Mouse (Mus musculus): Measurements from ENCODE around the gene Treml1. TPM values are rescaled to one million over a fixed set of nuclear protein-coding genes. Genes with fewer than 3 reads are reported as not detected.

Treml1 gene
- total and polyA plus RNA-seq, 3 experiments, result not detected

DNA sequence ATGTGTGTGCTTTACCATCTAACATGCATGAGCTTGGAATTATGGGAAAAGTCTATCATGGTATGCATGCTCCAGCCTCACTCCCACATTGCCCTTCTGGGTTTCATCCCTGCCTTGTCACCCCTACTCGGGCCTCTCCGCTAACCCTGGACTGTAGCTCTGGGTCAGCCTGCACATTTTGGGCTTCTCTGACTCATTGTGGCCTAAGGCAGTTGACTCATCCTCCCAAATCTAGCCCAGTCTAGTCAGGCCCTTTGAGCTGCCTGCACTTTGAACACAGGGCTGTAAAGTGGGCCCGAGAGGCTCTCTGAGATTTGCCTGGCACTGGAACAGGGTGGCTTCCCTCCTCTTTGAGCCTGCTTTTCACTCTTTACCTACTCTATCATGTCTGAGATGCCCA lies 3.9 kb upstream of the Treml1 start:
- H3K4me2 ChIP-seq (ENCODE audit: insufficient read depth, low read depth, poor library complexity, severe bottlenecking), result no peak overlapping the region
- no peaks in the 10 kb centered on the region for H3K36me3 ChIP-seq (replicated peaks in 1 of 2; ENCODE audit: control insufficient read depth in 1 of 2, insufficient read depth in 1 of 2, low read length in 1 of 2)
- H3K79me2 ChIP-seq (replicated peaks; ENCODE audit: control insufficient read depth, extremely low read depth, insufficient read depth, poor library complexity, severe bottlenecking), result no peaks in the 10 kb centered on the region
- H3K27ac ChIP-seq (ENCODE audit: insufficient read depth, low read depth), result no peak overlapping the region
- dilution Hi-C loops (cut with MboI; ENCODE audit: extremely low pct_ligation_motif_present, extremely low pct_unique_long_range_greater_than_20kb, low sequenced_read_pairs) (no loop called here), in situ Hi-C loops (cut with MboI; ENCODE audit: low pct_ligation_motif_present, low pct_unique_long_range_greater_than_20kb, low sequenced_read_pairs) (no loop called here)
- H3K27me3 ChIP-seq (replicated peaks), result peaks cover 2% of the 10 kb centered on the region
- H3K9me3 ChIP-seq (replicated peaks; ENCODE audit: low read length), result no peaks in the 10 kb centered on the region
- H3K4me3 ChIP-seq (replicated peaks in 1 of 3; ENCODE audit: low read depth in 2 of 3, low read length in 2 of 3, poor library complexity in 1 of 3), result no peak overlapping the region
- TF ChIP-seq EP300 (IDR thresholded peaks at IDR 0.05; ENCODE audit: low read length), result 0 out of 2 replicates have a peak, but pooled peaks have one; percentile 19
- no peak for TF ChIP-seq USF2 (conservative IDR thresholded peaks at IDR 0.05; ENCODE audit: low read depth, low read length)
- TF ChIP-seq MEF2A (IDR thresholded peaks at IDR 0.05; ENCODE audit: borderline replicate concordance, low read depth, low read length), result peak; percentile 87
- H3K4me1 ChIP-seq (ENCODE audit: control insufficient read depth in 1 of 2, insufficient read depth in 2 of 2), result peaks cover 5 to 7% of the 10 kb centered on the region in 2 experiments; a peak in 2 of 4 replicates
- no peak overlapping the region for H3K9ac ChIP-seq (ENCODE audit: insufficient read depth, low read depth)
- DNase-seq (ENCODE audit: extremely low read depth), result peak; percentile 19

DNA sequence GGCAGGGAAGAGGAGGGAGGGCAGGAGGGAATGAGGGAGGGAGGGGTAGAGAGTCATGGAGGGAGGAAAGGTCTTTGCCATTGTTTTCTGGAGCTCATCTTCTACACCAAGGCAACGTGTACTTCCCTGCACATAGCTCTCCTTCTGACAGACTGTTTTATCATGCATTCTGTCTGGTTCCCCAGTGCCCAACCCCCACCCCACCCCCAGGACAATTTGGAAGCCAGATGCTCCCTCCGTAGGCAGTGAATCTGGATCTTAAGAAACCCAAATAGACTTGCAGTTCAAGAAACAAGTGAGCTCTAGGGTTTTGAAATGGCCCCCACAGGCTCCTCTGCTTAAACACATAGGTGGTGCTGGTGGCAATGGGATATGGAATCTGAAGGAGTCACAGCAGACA lies 1.8 kb upstream of the Treml1 start:
- Histone ChIP-seq H3K4me3 (replicated peaks in 1 of 3; ENCODE audit: low read depth in 2 of 3, low read length in 2 of 3, poor library complexity in 1 of 3) (no peak overlapping the region), H3K9ac (ENCODE audit: insufficient read depth, low read depth) (no peak overlapping the region), H3K79me2 (replicated peaks; ENCODE audit: control insufficient read depth, extremely low read depth, insufficient read depth, poor library complexity, severe bottlenecking) (no peaks in the 10 kb centered on the region), H3K9me3 (replicated peaks; ENCODE audit: low read length) (no peaks in the 10 kb centered on the region), H3K36me3 (replicated peaks in 1 of 2; ENCODE audit: control insufficient read depth in 1 of 2, insufficient read depth in 1 of 2, low read length in 1 of 2) (no peaks in the 10 kb centered on the region), H3K27ac (ENCODE audit: insufficient read depth, low read depth) (no peak overlapping the region), H3K27me3 (replicated peaks) (peaks cover under 1% of the 10 kb centered on the region), H3K4me1 (ENCODE audit: control insufficient read depth in 1 of 2, insufficient read depth in 2 of 2) (peaks cover 5 to 7% of the 10 kb centered on the region in 2 experiments; a peak in 2 of 4 replicates), H3K4me2 (ENCODE audit: insufficient read depth, low read depth, poor library complexity, severe bottlenecking) (no peak overlapping the region)
- TF ChIP-seq RCOR1 (conservative IDR thresholded peaks at IDR 0.05; ENCODE audit: low read depth, low read length) (no peak), ZKSCAN1 (IDR thresholded peaks at IDR 0.05; ENCODE audit: borderline replicate concordance, low read depth, low read length) (no peak), TBP (conservative IDR thresholded peaks at IDR 0.05; ENCODE audit: low read depth, low read length) (no peak), BHLHE40 (IDR thresholded peaks at IDR 0.05; ENCODE audit: low read depth, low read length) (no peak), ETS1 (conservative IDR thresholded peaks at IDR 0.05; ENCODE audit: low read depth, low read length) (no peak), RAD21 (IDR thresholded peaks at IDR 0.05; ENCODE audit: low read depth, low read length) (no peak), MAX (IDR thresholded peaks at IDR 0.05; ENCODE audit: low read length) (no peak), SMC3 (IDR thresholded peaks at IDR 0.05; ENCODE audit: low read depth, low read length) (no peak), TCF12 (IDR thresholded peaks at IDR 0.05; ENCODE audit: low read depth, low read length) (no peak), ELF1 (IDR thresholded peaks at IDR 0.05; ENCODE audit: low read depth, low read length) (no peak)
- in situ Hi-C loops (cut with MboI; ENCODE audit: low pct_ligation_motif_present, low pct_unique_long_range_greater_than_20kb, low sequenced_read_pairs) (no loop called here), dilution Hi-C loops (cut with MboI; ENCODE audit: extremely low pct_ligation_motif_present, extremely low pct_unique_long_range_greater_than_20kb, low sequenced_read_pairs) (no loop called here)
- no peak for DNase-seq (ENCODE audit: extremely low read depth)

DNA sequence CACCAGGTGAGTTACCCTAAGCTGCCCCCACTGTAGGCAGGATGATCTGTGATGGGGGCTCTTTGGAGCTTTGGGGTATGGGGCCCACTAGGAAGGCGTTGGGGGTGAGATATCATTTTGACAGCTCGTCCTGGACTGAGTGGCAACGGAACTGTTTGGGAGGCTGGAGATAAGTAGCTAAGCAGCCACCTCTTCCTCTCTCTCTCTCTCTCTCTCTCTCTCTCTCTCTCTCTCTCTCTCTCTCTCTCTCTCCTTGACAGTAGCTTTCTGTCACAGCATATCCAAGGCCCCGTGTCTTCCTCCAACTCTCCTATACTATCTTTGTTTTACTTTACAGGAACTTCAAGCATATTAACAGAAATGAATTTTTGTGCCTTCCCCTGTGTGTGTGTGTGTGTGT lies 746 bp downstream of the Treml1 start:
- H3K27ac ChIP-seq (ENCODE audit: insufficient read depth, low read depth), result no peak overlapping the region
- DNase-seq (ENCODE audit: extremely low read depth), result no peak

More for the DNA sequence above, 746 bp downstream of the Treml1 start:
- dilution Hi-C loops (cut with MboI; ENCODE audit: extremely low pct_ligation_motif_present, extremely low pct_unique_long_range_greater_than_20kb, low sequenced_read_pairs) (no loop called here), in situ Hi-C loops (cut with MboI; ENCODE audit: low pct_ligation_motif_present, low pct_unique_long_range_greater_than_20kb, low sequenced_read_pairs) (no loop called here)
- Histone ChIP-seq H3K27me3 (replicated peaks) (peaks cover 7% of the 10 kb centered on the region), H3K9me3 (replicated peaks; ENCODE audit: low read length) (no peaks in the 10 kb centered on the region), H3K36me3 (replicated peaks in 1 of 2; ENCODE audit: control insufficient read depth in 1 of 2, insufficient read depth in 1 of 2, low read length in 1 of 2) (no peaks in the 10 kb centered on the region), H3K9ac (ENCODE audit: insufficient read depth, low read depth) (no peak overlapping the region), H3K79me2 (replicated peaks; ENCODE audit: control insufficient read depth, extremely low read depth, insufficient read depth, poor library complexity, severe bottlenecking) (no peaks in the 10 kb centered on the region), H3K4me2 (ENCODE audit: insufficient read depth, low read depth, poor library complexity, severe bottlenecking) (no peak overlapping the region), H3K4me1 (ENCODE audit: control insufficient read depth in 1 of 2, insufficient read depth in 2 of 2) (peaks cover 5 to 7% of the 10 kb centered on the region in 2 experiments; a peak in 2 of 4 replicates), H3K4me3 (replicated peaks in 1 of 3; ENCODE audit: low read depth in 2 of 3, low read length in 2 of 3, poor library complexity in 1 of 3) (no peak overlapping the region)
- TF ChIP-seq CHD1 (IDR thresholded peaks at IDR 0.05; ENCODE audit: low read depth, low read length) (no peak), UBTF (IDR thresholded peaks at IDR 0.05; ENCODE audit: low read depth, low read length) (no peak), NELFE (IDR thresholded peaks at IDR 0.05; ENCODE audit: low read depth, low read length) (no peak), SIN3A (IDR thresholded peaks at IDR 0.05; ENCODE audit: low read length) (no peak)

Data from CH12.LX (cell line).